Mouse (Mus musculus): ENCODE measurements around the gene Cep41. TPM values are rescaled to one million over a fixed set of nuclear protein-coding genes. Genes with fewer than 3 reads are reported as not detected.

Gene Cep41
- polyA plus RNA-seq, 1 experiment from 2014 or later, result 14.2 TPM

DNA sequence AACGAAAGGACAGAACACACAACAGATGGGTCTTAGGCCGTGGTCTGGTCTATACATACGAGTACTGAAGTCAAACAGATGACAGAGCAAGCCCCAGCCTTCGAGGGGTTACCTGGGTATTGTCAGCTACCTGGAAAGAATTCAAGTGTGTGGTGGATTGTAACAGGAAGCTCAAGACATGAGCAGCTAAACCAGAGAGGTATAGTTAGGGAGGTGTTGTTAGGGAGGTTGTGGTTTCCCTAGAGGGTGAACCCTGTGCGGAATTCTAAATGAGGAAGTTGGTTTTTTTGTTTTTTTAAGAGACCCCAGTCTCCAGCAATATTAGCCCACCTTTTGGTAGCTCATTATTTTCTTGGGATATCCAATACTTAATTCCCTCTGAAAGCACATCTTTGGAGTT is 87.9 kb downstream of the Cep41 start:
- DNase-seq, result no peak
- Histone ChIP-seq H3K27ac (replicated peaks; ENCODE audit: low read depth, low read length) (no peak overlapping the region), H3K4me2 (ENCODE audit: low read length) (no peak overlapping the region), H3K4me1 (ENCODE audit: control insufficient read depth, insufficient read depth, low read length) (no peaks in the 10 kb centered on the region), H3K4me3 (replicated peaks; ENCODE audit: low read depth, low read length) (no peak overlapping the region), H3K9me3 (ENCODE audit: control insufficient read depth, low read length) (no peaks in the 10 kb centered on the region), H3K9ac (replicated peaks; ENCODE audit: low read length) (no peak overlapping the region), H3K27me3 (ENCODE audit: control insufficient read depth, insufficient read depth, low read length) (no peaks in the 10 kb centered on the region), H3K36me3 (ENCODE audit: control insufficient read depth, insufficient read depth, low read length) (no peaks in the 10 kb centered on the region)
- WGBS, result 87% methylated on average over 5 of the region's 5 CpGs
- no peak for ATAC-seq (ENCODE audit: low FRiP score, low TSS enrichment)

DNA sequence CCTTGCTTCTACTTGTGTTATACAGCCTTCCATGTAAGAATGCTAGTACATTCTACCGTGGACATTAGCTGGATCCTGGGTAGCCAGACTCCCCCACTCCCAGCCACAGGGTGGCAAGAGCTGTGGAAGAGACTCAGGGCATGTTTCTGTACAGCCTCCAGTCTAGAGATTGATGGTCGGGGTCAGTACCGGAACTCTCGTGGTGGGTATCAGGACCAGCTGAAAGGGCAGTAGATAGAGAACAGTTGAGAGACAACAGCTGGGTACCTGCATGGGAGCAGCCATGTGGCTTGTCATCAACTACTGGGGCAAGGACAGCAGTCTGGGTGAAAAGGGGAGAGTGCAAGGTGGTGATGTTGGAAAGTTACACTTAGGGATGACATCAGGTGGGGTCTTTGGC is 88.4 kb downstream of the Cep41 start:
- H3K27ac ChIP-seq (replicated peaks; ENCODE audit: low read depth, low read length), result no peak overlapping the region
- H3K27me3 ChIP-seq (ENCODE audit: control insufficient read depth, insufficient read depth, low read length), result no peaks in the 10 kb centered on the region
- ATAC-seq (ENCODE audit: low FRiP score, low TSS enrichment), result no peak
- no peaks in the 10 kb centered on the region for H3K9me3 ChIP-seq (ENCODE audit: control insufficient read depth, low read length)
- no peak for DNase-seq
- no peak overlapping the region for H3K4me3 ChIP-seq (replicated peaks; ENCODE audit: low read depth, low read length)
- no peaks in the 10 kb centered on the region for H3K4me1 ChIP-seq (ENCODE audit: control insufficient read depth, insufficient read depth, low read length)
- H3K36me3 ChIP-seq (ENCODE audit: control insufficient read depth, insufficient read depth, low read length), result no peaks in the 10 kb centered on the region
- H3K4me2 ChIP-seq (ENCODE audit: low read length), result no peak overlapping the region
- 91% methylated on average over 4 of the region's 4 CpGs for WGBS
- H3K9ac ChIP-seq (replicated peaks; ENCODE audit: low read length), result no peak overlapping the region

DNA sequence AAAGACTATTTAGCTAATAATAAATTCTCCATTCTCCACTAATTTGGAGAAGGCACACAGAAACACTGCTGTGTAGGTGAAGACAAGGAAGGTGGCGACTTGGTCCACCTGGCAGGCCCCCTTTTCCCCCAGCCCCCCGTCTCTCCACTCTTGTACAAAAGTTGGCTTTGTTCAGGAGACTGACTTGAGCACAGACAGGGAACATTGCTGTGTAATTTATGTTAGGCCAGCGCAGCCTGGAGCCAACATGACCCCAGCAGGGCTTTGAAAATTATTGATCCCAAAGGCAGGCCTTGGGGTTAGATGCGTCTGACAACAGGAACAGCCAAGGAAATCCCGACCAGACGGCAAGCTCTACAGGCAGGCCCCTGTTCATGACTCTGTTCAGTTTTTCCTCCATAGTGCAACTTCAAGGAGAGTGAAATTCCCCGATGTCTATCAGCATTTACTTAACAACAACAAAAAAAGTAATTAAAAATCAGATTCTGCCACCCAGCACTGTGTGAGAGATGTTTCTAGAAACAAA is 89.1 kb downstream of the Cep41 start:
- Histone ChIP-seq H3K27ac (replicated peaks; ENCODE audit: low read depth, low read length) (no peak overlapping the region), H3K4me1 (ENCODE audit: control insufficient read depth, insufficient read depth, low read length) (no peaks in the 10 kb centered on the region), H3K27me3 (ENCODE audit: control insufficient read depth, insufficient read depth, low read length) (no peaks in the 10 kb centered on the region), H3K9me3 (ENCODE audit: control insufficient read depth, low read length) (no peaks in the 10 kb centered on the region), H3K9ac (replicated peaks; ENCODE audit: low read length) (no peak overlapping the region), H3K4me2 (ENCODE audit: low read length) (no peak overlapping the region), H3K36me3 (ENCODE audit: control insufficient read depth, insufficient read depth, low read length) (no peaks in the 10 kb centered on the region), H3K4me3 (replicated peaks; ENCODE audit: low read depth, low read length) (no peak overlapping the region)
- WGBS, result 79% methylated on average over 7 of the region's 7 CpGs
- DNase-seq, result no peak
- ATAC-seq (ENCODE audit: low FRiP score, low TSS enrichment), result no peak

MicroRNA genes within 50 kb of the gene (microRNA counts, 519-probe panel; counts per million panel counts)
- microRNA mmu-miR-335-3p (4,793 counts per million, percentile 43 among the panel's probes with 10 or more counts), microRNA mmu-miR-335-5p (6,879 counts per million, percentile 87 among the panel's probes with 10 or more counts)

Small RNA genes within 50 kb of the gene (microRNA-seq; reads per million reads assigned to microRNA genes)
- 39,659 reads per million, percentile 99 among the genes with 10 or more reads in this experiment for gene Mir335

Other genes with a start within 250 kb of the Cep41 start
- gene Tmem209, start 184.0 kb downstream of the Cep41 start, polyA plus RNA-seq (2014; fragmentation: Nextera tagmentation; extraction: Ambion mirVana), result 24.8 and 38.2 TPM in 2 replicates
- 0.38 TPM in 1 of 2 replicates, not detected in the other for gene Ssmem1, start 183.9 kb downstream of the Cep41 start, polyA plus RNA-seq (2014; fragmentation: Nextera tagmentation; extraction: Ambion mirVana)
- gene Cpa2, start 152.2 kb downstream of the Cep41 start, polyA plus RNA-seq (2014; fragmentation: Nextera tagmentation; extraction: Ambion mirVana), result 8.5 and 8.7 TPM in 2 replicates
- gene Cpa4, start 125.4 kb downstream of the Cep41 start, polyA plus RNA-seq (2014; fragmentation: Nextera tagmentation; extraction: Ambion mirVana), result 0.98 and 1.2 TPM in 2 replicates
- gene Cpa5, start 82.7 kb downstream of the Cep41 start, polyA plus RNA-seq (2014; fragmentation: Nextera tagmentation; extraction: Ambion mirVana), result 0.18 TPM in 1 of 2 replicates, not detected in the other
- gene Cpa1, start 54.5 kb downstream of the Cep41 start, polyA plus RNA-seq (2014; fragmentation: Nextera tagmentation; extraction: Ambion mirVana), result 0.50 and 0.61 TPM in 2 replicates
- gene Mest, start 29.8 kb upstream of the Cep41 start, polyA plus RNA-seq (2014; fragmentation: Nextera tagmentation; extraction: Ambion mirVana), result 297 and 402 TPM in 2 replicates
- 47.4 and 53.1 TPM in 2 replicates for gene Copg2, start 203.0 kb upstream of the Cep41 start, polyA plus RNA-seq (2014; fragmentation: Nextera tagmentation; extraction: Ambion mirVana)
- 0.39 TPM in 1 of 2 replicates, not detected in the other for gene Tsga13, start 221.8 kb upstream of the Cep41 start, polyA plus RNA-seq (2014; fragmentation: Nextera tagmentation; extraction: Ambion mirVana)